Mouse (Mus musculus) heart, postnatal 14 days (tissue): ENCODE results near the gene Negr1. TPM values are rescaled to one million over a fixed set of nuclear protein-coding genes. Genes with fewer than 3 reads are reported as not detected.

Source experiments
- DNase-seq, 2 experiments: peaks; one replicate each; pipeline ENCODE4 v3.0.0; 2021 to 2022
- intact Hi-C: fragments of 180-260 bp; cut with DNase I; formaldehyde crosslinking; loops from one replicate; pipeline ENCODE4 v1.15.1; 2025
- total RNA-seq, 2 experiments: library from RNA; stranded (reverse); gene quantifications; 2 replicates each; pipeline ENCODE4 v1.2.3; 2021

The Negr1 gene
- total RNA-seq, 2 experiments from 2014 or later = 1.5 to 3.4 TPM

GRCm38 (mm10) chr3:156792743-156793142 lies 231.1 kb downstream of the Negr1 start:
- no peak for DNase-seq
- intact Hi-C loops = no loop called here

DNA sequence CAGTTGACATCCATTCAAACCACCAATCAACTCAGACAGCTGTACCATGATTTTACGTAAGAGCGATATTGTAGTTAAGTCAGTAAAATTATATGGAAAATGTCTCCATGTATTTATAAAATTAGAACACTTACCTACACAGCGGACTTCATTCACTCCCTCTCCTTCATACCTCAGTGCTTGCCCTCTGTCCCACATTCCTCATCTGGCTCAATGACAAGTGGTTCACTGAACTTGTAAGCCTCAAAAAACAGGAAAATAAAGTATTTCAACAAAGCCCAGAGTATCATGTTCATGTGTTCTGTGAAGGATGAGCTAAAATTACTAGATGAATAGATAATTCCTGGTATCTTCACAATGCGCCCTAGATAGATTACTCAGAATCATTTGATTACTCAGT lies 232.5 kb downstream of the Negr1 start:
- intact Hi-C loops = no loop called here
- no peak for DNase-seq

DNA sequence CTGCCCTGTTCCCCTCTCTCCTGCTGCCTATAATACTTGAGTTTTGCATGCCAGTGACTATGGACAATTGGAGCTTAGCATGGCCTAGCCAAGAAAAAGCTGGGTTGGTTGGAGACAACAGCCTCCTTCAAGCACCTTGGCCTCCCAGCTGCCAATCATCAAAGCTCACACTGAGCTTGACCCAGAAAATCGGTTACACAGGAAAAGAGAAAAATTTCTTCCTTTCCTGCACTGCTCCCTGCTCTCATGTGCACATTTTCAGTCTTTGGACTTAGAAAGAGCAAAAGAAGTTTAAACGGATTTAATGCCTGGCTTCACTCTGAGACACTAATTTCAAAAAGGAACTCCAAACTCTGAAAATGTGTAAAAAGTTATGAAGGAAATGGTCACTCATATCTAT lies 233.0 kb downstream of the Negr1 start:
- DNase-seq = no peak

GRCm38 (mm10) chr3:156796061-156796691 lies 234.6 kb downstream of the Negr1 start:
- DNase-seq = no peak
- intact Hi-C loops = no loop called here

More for the DNA sequence above, 233.0 kb downstream of the Negr1 start:
- intact Hi-C loops = no loop called here

GRCm38 (mm10) chr3:156799228-156799627 lies 237.6 kb downstream of the Negr1 start:
- intact Hi-C loops = no loop called here

GRCm38 (mm10) chr3:156809836-156810235 lies 248.2 kb downstream of the Negr1 start:
- DNase-seq = no peak
- intact Hi-C loops = no loop called here

More at GRCm38 (mm10) chr3:156799228-156799627, 237.6 kb downstream of the Negr1 start:
- DNase-seq = no peak

DNA sequence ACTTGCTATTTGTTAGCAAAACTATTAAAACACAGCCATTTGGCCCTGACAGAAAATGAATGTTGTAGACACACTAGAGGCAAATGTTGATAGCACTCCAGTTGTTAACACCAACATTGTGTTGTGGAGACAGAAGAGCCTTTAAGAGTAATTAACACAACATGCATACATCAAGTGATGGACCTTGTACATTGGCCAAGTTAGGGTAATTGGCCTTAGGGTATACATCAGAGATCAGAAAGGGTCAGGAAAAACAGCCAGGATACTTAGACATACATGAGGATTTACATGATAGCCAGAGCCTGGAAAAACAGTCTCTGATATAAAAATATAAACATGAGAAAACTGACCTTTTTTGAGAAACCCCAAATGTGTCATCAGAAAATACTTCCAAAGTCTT lies 255.3 kb downstream of the Negr1 start:
- intact Hi-C loops = no loop called here

DNA sequence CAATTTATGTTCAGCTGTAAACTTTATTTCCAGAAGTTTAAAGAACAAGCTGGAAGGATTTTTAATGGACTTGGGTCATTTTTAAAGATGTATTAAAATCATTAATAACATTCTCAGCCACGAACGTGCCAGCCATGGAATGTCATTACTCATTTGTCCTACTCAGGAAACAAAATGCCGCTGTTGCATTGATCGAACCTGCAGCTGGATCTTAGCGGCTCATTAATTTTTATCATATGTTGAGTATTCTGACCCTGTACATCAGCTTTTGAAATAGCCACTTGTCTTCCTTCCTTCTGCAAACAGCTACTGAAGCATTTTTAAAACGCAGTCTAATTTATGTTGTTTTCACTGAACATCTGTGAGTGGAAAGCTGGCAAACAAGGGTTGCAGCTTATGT lies 255.9 kb downstream of the Negr1 start:
- intact Hi-C loops = no loop called here
- DNase-seq = no peak

More for the DNA sequence above, 255.3 kb downstream of the Negr1 start:
- DNase-seq = no peak

GRCm38 (mm10) chr3:156823039-156823438 lies 261.4 kb downstream of the Negr1 start:
- intact Hi-C loops = no loop called here
- no peak for DNase-seq

DNA sequence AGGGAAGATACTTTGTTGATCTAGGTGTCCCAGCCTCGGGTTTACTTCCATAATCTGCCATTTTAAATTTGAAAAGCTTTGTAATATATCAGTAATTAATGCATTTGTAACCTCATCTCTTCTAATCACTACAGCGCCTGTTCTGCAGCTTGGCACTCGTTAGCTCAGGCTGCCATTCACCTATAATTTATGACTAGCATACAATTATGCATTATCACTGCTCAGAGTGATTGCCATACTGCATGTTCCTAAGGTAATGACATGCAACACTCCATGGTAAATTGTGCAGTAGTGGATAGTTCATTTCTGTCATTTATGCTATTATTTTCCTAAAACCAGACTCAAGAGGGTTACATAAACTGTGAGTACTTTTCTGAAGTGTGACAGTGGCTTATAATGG lies 272.3 kb downstream of the Negr1 start:
- intact Hi-C loops = no loop called here
- DNase-seq = no peak

DNA sequence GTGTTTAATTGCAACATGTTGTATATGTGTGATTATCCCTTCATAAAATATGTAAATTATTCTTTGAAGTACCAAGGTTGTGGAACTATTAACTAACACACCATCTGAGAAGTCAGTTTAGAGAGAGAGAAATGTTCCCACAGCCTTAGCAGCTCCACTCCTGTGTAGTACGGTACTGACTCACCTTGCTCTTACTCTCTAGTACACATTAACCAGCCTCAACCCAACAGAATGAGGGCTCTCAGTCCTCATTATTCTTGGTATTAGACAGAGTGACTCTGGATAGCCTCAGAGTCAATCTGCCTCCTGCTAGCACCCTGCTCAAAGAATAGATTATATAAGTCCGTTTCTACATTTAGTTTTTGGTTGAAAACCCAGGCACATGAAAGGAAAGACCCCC lies 277.0 kb downstream of the Negr1 start:
- DNase-seq = no peak
- intact Hi-C loops = no loop called here

DNA sequence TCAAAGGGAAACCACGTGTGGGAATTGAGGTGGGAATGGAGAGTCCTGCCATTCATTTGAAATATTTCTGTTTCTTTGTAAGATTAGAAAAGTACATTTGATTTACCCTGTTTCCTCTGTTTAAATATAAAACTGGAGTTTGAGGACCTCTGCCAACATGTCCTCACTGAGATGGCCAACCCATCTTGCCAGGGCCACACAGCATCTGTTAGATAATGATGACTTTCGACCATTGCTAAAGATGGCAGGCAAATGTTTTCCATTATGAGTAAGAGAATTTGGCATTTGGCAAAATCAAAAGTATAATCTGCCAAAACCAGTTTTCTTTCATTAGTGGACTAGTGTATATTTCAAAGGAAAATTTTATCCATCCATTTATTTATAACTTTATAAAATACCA lies 286.8 kb downstream of the Negr1 start:
- intact Hi-C loops = no loop called here
- DNase-seq = no peak

GRCm38 (mm10) chr3:156851921-156852320 lies 290.3 kb downstream of the Negr1 start:
- DNase-seq = no peak
- intact Hi-C loops = no loop called here

DNA sequence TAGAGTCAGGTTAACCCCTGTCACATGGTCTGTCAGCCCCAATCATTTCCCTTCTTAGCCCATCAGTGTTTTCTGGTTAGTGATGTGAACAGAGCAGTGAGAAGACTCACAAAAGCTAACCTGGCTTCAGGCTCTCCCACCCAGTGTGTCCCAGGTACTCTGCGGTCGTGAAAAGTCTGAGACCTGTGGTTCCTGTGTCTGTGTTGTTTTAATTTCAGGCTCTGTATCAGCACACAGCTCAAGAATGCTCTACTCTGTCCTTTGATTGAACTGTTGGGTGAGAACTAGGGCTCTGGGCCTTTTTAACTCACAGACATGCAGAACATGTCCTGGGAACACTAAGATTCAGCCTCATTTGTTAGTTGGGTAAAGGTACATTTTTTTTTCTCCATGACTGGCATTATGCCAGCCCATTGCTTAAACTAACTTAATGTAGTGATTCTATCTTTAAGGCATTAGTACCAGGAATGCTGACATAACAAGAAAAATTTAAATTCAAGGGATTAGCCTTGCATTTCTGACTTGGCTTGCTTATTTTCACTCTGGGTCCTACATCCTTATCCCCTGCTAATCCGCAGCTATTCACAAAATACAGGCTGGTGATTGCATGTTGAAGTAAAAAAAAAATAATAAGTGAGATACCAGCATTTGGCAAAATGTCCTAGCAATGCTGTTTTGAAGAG lies 308.8 kb downstream of the Negr1 start:
- no peak for DNase-seq
- intact Hi-C loops = no loop called here

DNA sequence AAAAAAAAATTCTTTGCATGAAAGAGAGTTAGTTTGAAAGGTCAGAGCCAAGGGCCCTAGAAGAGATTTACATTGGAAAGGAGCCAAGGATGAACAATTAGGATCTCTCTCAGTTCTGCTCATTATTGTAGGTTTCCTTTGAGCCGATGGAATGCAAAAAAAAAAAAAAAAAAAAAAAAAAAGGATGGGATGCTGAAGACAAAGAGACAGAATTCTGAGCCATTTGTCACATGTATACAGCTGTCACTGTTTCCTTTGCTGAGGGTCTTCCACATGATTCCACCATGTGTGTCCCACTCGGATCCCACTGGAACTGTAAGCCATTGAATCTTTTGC lies 309.3 kb downstream of the Negr1 start:
- intact Hi-C loops = no loop called here
- DNase-seq = no peak

- no peak for DNase-seq
- intact Hi-C loops = no loop called here
Measured at GRCm38 (mm10) chr3:156871641-156872196, 310.1 kb downstream of the Negr1 start.

- intact Hi-C loops = no loop called here
- no peak for DNase-seq
Measured at GRCm38 (mm10) chr3:156876551-156876950, 315.0 kb downstream of the Negr1 start.

DNA sequence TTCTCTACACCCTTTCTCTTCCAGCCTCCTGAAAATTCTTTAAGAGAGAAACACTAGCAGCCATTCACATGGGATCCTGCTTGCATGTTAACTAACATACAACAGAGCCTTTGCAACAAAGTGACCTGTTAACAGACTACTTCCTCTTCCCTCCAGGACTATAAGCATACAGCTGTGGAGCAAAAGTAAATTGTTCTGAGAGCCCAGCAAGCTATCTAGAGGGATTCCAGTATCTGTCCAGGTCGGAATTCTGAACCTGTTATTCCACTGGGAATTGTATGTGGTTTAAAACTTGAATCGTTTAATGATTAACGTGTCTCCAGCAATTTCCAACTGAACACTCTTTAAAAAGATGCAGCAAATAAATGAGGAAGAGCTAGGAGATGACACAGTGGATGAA lies 320.5 kb downstream of the Negr1 start:
- intact Hi-C loops = no loop called here
- no peak for DNase-seq

- no peak for DNase-seq
- intact Hi-C loops = no loop called here
Measured at GRCm38 (mm10) chr3:156883873-156884272, 322.3 kb downstream of the Negr1 start.

DNA sequence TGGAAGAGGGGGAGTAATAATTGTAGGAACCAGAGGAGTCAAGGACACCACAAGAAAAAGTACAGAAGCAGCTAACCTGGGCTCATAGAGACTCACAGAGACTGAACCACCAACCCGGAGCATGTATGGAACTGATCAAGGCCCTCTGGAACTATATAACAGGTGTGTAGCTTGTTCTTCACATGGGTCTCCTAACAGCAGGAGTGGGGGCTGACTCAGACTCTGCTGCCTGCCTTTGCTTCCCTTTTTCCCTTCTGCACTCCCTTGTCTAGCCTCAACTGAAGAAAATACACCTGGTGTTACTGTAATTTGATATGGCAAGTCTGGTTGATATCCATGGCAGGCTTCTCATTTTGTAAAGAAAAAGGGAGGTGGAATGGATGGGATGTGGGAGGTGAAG lies 324.1 kb downstream of the Negr1 start:
- intact Hi-C loops = no loop called here
- no peak for DNase-seq

- DNase-seq = no peak
- intact Hi-C loops = no loop called here
Measured at GRCm38 (mm10) chr3:156886915-156887314, 325.3 kb downstream of the Negr1 start.

GRCm38 (mm10) chr3:156890986-156891385 lies 329.4 kb downstream of the Negr1 start:
- intact Hi-C loops = no loop called here
- no peak for DNase-seq
